Mouse (Mus musculus): ENCODE results near the gene Arhgap42. TPM values are rescaled to one million over a fixed set of nuclear protein-coding genes. Genes with fewer than 3 reads are reported as not detected.

Gene Arhgap42
- polyA plus RNA-seq, 1 experiment from 2014 or later: 43.0 TPM

DNA sequence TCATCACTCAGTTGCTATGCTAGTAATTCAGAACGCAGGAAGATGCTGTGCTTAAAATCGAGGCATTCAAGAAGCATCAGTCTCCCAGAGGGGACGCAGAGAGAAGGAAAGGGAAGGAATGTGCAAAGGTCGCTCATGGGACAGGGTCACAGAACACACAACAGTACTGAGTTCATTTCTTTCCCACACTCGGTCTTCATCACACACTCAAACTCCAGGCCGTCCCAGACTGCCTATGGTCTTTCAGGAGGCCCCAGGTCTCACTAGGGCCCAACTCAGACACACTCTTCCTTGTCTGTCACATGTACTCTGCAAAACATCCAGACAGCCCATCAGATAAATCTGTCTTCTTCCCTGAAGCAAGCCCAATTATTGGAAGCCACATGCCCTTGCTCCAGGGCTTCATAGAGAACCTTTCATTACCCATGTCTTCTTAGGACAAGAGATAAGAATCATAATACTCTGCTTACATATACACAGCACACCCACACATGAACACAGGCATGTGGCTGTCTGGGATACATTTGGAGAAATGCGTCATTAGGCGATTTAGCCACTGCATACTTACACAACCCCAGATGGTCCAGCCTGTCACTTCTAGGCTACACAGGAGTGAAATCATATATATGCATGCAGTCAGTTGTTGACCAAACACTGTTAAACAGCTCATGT, 39.6 kb downstream of the Arhgap42 start:
- 58% methylated on average over 8 of the region's 8 CpGs for WGBS

DNA sequence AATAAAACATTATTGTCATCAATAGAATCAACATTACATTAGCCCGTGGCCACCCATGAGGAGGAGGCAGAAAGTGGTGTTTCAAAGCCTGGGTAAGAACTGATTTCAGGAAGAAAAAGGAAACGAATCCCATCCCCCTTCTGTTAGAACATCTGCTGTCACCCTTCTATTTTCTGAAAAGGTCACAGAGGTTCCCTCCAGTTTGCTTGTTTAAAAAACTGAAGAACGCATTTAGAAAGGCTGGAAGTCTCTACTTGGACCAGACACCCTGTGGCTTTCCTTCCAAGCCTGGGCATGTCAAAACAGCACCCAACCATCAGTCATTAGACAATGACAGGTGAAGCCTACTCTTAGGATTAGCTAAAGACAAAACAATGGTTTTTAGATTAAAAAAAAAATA, 40.3 kb downstream of the Arhgap42 start:
- DNase-seq (ENCODE audit: low spot score) (no peak), ATAC-seq (ENCODE audit: insufficient number of reproducible peaks, low FRiP score, low TSS enrichment, low read depth) (no peak)
- WGBS: 36% methylated on average over 3 of the region's 3 CpGs
- no peak overlapping the region for H3K9ac ChIP-seq (ENCODE audit: low read length)
- H3K36me3 ChIP-seq (ENCODE audit: control insufficient read depth, insufficient read depth, low read length): no peaks in the 10 kb centered on the region
- H3K4me3 ChIP-seq (ENCODE audit: low read depth, low read length): no peak overlapping the region
- no peaks in the 10 kb centered on the region for H3K27me3 ChIP-seq (ENCODE audit: control insufficient read depth, insufficient read depth, low read length)
- no peaks in the 10 kb centered on the region for H3K9me3 ChIP-seq (ENCODE audit: control insufficient read depth, low read length)
- no peak overlapping the region for H3K27ac ChIP-seq (replicated peaks; ENCODE audit: low read depth, low read length)
- H3K4me1 ChIP-seq (ENCODE audit: control insufficient read depth, insufficient read depth, low read length): peaks cover 2% of the 10 kb centered on the region; the same call in 1 of the 2 replicates
- H3K4me2 ChIP-seq (ENCODE audit: low read depth, severe bottlenecking): no peak overlapping the region

More for the DNA sequence above, 39.6 kb downstream of the Arhgap42 start:
- no peaks in the 10 kb centered on the region for H3K36me3 ChIP-seq (ENCODE audit: control insufficient read depth, insufficient read depth, low read length)
- H3K4me2 ChIP-seq (ENCODE audit: low read depth, severe bottlenecking): no peak overlapping the region
- H3K27me3 ChIP-seq (ENCODE audit: control insufficient read depth, insufficient read depth, low read length): no peaks in the 10 kb centered on the region
- H3K4me3 ChIP-seq (ENCODE audit: low read depth, low read length): no peak overlapping the region
- no peak for DNase-seq (ENCODE audit: low spot score)
- H3K4me1 ChIP-seq (ENCODE audit: control insufficient read depth, insufficient read depth, low read length): peaks cover 2% of the 10 kb centered on the region; the same call in 1 of the 2 replicates
- H3K27ac ChIP-seq (replicated peaks; ENCODE audit: low read depth, low read length): no peak overlapping the region
- no peak for ATAC-seq (ENCODE audit: insufficient number of reproducible peaks, low FRiP score, low TSS enrichment, low read depth)
- H3K9me3 ChIP-seq (ENCODE audit: control insufficient read depth, low read length): no peaks in the 10 kb centered on the region
- H3K9ac ChIP-seq (ENCODE audit: low read length): no peak overlapping the region

DNA sequence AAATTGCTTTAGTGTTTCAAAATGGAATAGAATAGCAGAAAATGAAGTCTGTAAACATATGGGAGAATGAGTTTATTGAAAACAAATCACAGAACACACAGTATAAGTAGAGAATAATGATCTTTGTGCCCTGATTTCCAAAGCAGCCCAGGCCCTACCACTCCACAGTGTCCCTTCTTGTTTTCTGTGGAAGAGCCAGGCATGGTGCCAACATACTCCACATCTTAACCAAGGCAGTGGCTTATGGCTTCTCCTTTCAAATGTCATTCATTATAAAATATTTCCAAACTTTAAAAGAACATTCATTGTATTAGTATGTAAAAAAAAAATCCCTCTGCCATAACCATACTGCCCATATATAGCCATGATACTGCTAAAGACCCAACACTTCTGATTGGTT, 42.9 kb downstream of the Arhgap42 start:
- H3K27me3 ChIP-seq (ENCODE audit: control insufficient read depth, insufficient read depth, low read length): no peaks in the 10 kb centered on the region
- H3K4me1 ChIP-seq (ENCODE audit: control insufficient read depth, insufficient read depth, low read length): peaks cover 2% of the 10 kb centered on the region; the same call in 1 of the 2 replicates
- no peak overlapping the region for H3K9ac ChIP-seq (ENCODE audit: low read length)
- H3K9me3 ChIP-seq (ENCODE audit: control insufficient read depth, low read length): no peaks in the 10 kb centered on the region
- no peak overlapping the region for H3K4me3 ChIP-seq (ENCODE audit: low read depth, low read length)
- H3K4me2 ChIP-seq (ENCODE audit: low read depth, severe bottlenecking): no peak overlapping the region
- H3K36me3 ChIP-seq (ENCODE audit: control insufficient read depth, insufficient read depth, low read length): no peaks in the 10 kb centered on the region
- H3K27ac ChIP-seq (replicated peaks; ENCODE audit: low read depth, low read length): no peak overlapping the region
- DNase-seq (ENCODE audit: low spot score) (no peak), ATAC-seq (ENCODE audit: insufficient number of reproducible peaks, low FRiP score, low TSS enrichment, low read depth) (no peak)

DNA sequence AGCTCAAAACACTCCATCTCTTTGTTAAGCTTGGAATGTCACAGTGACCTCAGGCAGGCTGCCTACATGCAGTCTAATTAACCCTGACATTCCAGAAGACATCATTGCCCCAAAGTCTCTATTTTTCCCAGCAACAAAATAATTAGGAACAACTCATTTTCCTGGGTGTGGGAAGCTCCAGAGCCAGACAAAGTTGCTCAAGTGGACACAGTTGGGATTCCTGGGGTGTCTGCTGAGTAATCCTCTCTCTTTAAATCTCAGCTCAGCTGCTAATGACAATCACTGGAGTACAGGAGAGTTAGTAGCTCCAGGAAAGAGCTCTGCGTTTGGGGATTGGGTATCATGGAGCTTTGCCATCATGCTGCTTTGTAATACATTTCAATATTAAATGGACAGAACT, 44.4 kb downstream of the Arhgap42 start:
- no peak overlapping the region for H3K27ac ChIP-seq (replicated peaks; ENCODE audit: low read depth, low read length)
- no peaks in the 10 kb centered on the region for H3K9me3 ChIP-seq (ENCODE audit: control insufficient read depth, low read length)
- no peak for ATAC-seq (ENCODE audit: insufficient number of reproducible peaks, low FRiP score, low TSS enrichment, low read depth)
- no peaks in the 10 kb centered on the region for H3K36me3 ChIP-seq (ENCODE audit: control insufficient read depth, insufficient read depth, low read length)
- no peak overlapping the region for H3K9ac ChIP-seq (ENCODE audit: low read length)
- H3K4me3 ChIP-seq (ENCODE audit: low read depth, low read length): no peak overlapping the region
- WGBS: 88% methylated on average over 1 of the region's 1 CpGs
- H3K4me1 ChIP-seq (ENCODE audit: control insufficient read depth, insufficient read depth, low read length): peaks cover 2% of the 10 kb centered on the region; the same call in 1 of the 2 replicates
- H3K27me3 ChIP-seq (ENCODE audit: control insufficient read depth, insufficient read depth, low read length): no peaks in the 10 kb centered on the region
- no peak for DNase-seq (ENCODE audit: low spot score)
- no peak overlapping the region for H3K4me2 ChIP-seq (ENCODE audit: low read depth, severe bottlenecking)

DNA sequence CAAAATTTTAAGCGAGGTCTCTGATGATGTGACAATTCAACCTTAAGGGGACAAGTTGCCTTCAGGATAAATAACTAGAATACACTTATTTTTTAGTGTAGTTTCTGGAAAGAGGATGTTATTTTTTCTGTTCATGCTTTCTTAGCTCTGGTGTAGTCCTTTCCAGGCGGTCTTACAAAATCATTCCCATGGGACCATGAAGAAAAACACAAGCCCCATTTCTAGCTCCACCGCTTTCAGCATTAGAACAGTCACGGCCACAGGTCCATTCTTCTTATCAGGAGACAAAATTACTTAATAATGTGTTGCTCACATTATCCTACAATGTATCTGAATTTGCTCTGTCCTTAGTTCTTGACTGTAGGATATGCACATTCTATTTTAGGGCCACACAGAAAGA, 46.2 kb downstream of the Arhgap42 start:
- no peak overlapping the region for H3K4me3 ChIP-seq (ENCODE audit: low read depth, low read length)
- WGBS: 88% methylated on average over 4 of the region's 4 CpGs
- no peak overlapping the region for H3K9ac ChIP-seq (ENCODE audit: low read length)
- H3K27ac ChIP-seq (replicated peaks; ENCODE audit: low read depth, low read length): no peak overlapping the region
- H3K27me3 ChIP-seq (ENCODE audit: control insufficient read depth, insufficient read depth, low read length): no peaks in the 10 kb centered on the region
- no peak for ATAC-seq (ENCODE audit: insufficient number of reproducible peaks, low FRiP score, low TSS enrichment, low read depth)
- no peaks in the 10 kb centered on the region for H3K9me3 ChIP-seq (ENCODE audit: control insufficient read depth, low read length)
- DNase-seq (ENCODE audit: low spot score): no peak
- no peaks in the 10 kb centered on the region for H3K4me1 ChIP-seq (ENCODE audit: control insufficient read depth, insufficient read depth, low read length)
- H3K4me2 ChIP-seq (ENCODE audit: low read depth, severe bottlenecking): no peak overlapping the region
- no peaks in the 10 kb centered on the region for H3K36me3 ChIP-seq (ENCODE audit: control insufficient read depth, insufficient read depth, low read length)

DNA sequence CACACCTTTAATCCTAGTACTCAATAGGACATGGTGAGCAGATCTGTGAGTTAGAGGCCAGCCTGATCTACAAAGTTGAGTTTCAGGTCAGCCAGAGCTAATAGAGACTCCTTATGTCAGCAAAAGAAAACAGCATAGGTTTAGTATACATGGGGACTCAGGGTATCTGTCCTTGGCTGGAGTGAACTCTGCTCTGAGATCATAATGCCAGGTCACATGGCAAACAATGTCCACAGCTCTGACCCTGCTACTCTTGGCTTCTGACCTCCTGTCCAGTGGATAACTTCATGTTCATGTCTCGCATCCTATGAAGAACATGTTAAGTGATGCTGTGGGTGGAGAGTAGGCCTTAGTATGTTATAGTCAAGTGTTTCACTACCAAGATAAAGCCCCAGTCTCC, 48.1 kb downstream of the Arhgap42 start:
- no peak overlapping the region for H3K9ac ChIP-seq (ENCODE audit: low read length)
- H3K27ac ChIP-seq (replicated peaks; ENCODE audit: low read depth, low read length): no peak overlapping the region
- ATAC-seq (ENCODE audit: insufficient number of reproducible peaks, low FRiP score, low TSS enrichment, low read depth): no peak
- DNase-seq (ENCODE audit: low spot score): no peak
- no peak overlapping the region for H3K4me3 ChIP-seq (ENCODE audit: low read depth, low read length)
- no peaks in the 10 kb centered on the region for H3K4me1 ChIP-seq (ENCODE audit: control insufficient read depth, insufficient read depth, low read length)
- no peak overlapping the region for H3K4me2 ChIP-seq (ENCODE audit: low read depth, severe bottlenecking)
- no peaks in the 10 kb centered on the region for H3K27me3 ChIP-seq (ENCODE audit: control insufficient read depth, insufficient read depth, low read length)
- no peaks in the 10 kb centered on the region for H3K9me3 ChIP-seq (ENCODE audit: control insufficient read depth, low read length)
- H3K36me3 ChIP-seq (ENCODE audit: control insufficient read depth, insufficient read depth, low read length): no peaks in the 10 kb centered on the region
- 100% methylated on average over 1 of the region's 1 CpGs for WGBS

DNA sequence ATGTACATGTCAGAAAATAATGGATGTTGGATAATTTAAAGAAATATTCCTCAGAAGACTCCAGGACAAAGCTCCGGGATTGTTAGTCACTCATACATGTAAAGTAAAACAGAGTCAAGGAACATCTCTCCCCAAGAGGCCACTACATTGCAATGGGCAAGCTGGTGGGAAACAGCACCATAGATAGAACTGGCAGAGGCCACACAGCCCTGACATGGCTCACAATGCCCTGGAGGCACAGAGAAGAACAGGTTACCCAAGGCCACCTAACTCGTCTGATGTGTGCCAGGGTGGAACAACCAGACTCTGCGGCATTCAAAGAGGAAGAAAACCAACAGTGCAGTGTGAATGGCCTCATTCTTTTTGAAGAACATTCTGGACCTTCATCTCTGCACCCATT, 50.7 kb downstream of the Arhgap42 start:
- Histone ChIP-seq H3K27me3 (ENCODE audit: control insufficient read depth, insufficient read depth, low read length) (no peaks in the 10 kb centered on the region), H3K4me1 (ENCODE audit: control insufficient read depth, insufficient read depth, low read length) (no peaks in the 10 kb centered on the region), H3K9me3 (ENCODE audit: control insufficient read depth, low read length) (no peaks in the 10 kb centered on the region), H3K4me2 (ENCODE audit: low read depth, severe bottlenecking) (no peak overlapping the region), H3K36me3 (ENCODE audit: control insufficient read depth, insufficient read depth, low read length) (no peaks in the 10 kb centered on the region), H3K4me3 (ENCODE audit: low read depth, low read length) (no peak overlapping the region), H3K27ac (replicated peaks; ENCODE audit: low read depth, low read length) (no peak overlapping the region), H3K9ac (ENCODE audit: low read length) (no peak overlapping the region)
- WGBS: 77% methylated on average over 3 of the region's 3 CpGs
- DNase-seq (ENCODE audit: low spot score) (no peak), ATAC-seq (ENCODE audit: insufficient number of reproducible peaks, low FRiP score, low TSS enrichment, low read depth) (no peak)

DNA sequence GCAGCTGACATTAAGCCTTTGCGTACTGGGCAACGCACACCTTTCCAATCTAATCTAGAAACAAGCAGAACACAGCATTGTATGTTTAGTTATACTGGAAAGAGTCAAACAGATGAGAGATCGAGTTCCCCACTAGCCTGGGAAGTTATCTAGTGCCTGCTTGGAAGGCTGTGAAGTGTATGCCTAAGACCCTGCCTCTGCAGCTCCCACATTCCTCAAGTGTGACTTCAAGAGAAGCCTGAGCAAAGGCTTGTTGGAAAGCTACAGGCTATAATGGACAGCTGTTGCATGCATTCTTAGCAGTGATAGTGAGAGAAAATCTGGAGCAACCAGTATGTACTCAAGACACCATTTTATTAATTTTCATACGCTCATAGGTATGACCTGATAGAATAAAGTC, 61.2 kb downstream of the Arhgap42 start:
- ATAC-seq (ENCODE audit: insufficient number of reproducible peaks, low FRiP score, low TSS enrichment, low read depth): no peak
- Histone ChIP-seq H3K4me2 (ENCODE audit: low read depth, severe bottlenecking) (no peak overlapping the region), H3K9ac (ENCODE audit: low read length) (no peak overlapping the region), H3K9me3 (ENCODE audit: control insufficient read depth, low read length) (no peaks in the 10 kb centered on the region), H3K27me3 (ENCODE audit: control insufficient read depth, insufficient read depth, low read length) (no peaks in the 10 kb centered on the region), H3K4me1 (ENCODE audit: control insufficient read depth, insufficient read depth, low read length) (no peaks in the 10 kb centered on the region), H3K4me3 (ENCODE audit: low read depth, low read length) (no peak overlapping the region), H3K27ac (replicated peaks; ENCODE audit: low read depth, low read length) (no peak overlapping the region), H3K36me3 (ENCODE audit: control insufficient read depth, insufficient read depth, low read length) (no peaks in the 10 kb centered on the region)
- 90% methylated on average over 4 of the region's 4 CpGs for WGBS
- no peak for DNase-seq (ENCODE audit: low spot score)

DNA sequence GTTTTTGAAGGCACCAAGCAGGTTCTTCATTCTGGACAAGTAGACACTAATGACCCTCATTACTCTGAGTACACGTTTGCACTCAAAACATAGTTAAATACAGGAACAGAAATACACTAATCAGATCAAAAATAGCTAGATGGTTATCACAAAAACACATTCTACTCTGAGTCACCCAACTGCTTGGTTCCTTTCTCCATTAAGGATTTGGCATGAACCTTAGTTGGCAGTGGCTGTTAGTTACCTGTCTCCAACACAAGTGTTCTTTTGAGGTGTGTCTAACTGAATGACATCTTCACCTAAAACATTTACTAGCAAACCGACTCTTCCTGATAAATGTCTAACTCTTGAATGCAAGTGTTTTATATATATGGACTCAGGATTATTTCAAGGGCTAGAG, 64.0 kb downstream of the Arhgap42 start:
- H3K9ac ChIP-seq (ENCODE audit: low read length): no peak overlapping the region

More for the DNA sequence above, 64.0 kb downstream of the Arhgap42 start:
- Histone ChIP-seq H3K9me3 (ENCODE audit: control insufficient read depth, low read length) (no peaks in the 10 kb centered on the region), H3K4me2 (ENCODE audit: low read depth, severe bottlenecking) (no peak overlapping the region), H3K4me3 (ENCODE audit: low read depth, low read length) (no peak overlapping the region), H3K27me3 (ENCODE audit: control insufficient read depth, insufficient read depth, low read length) (no peaks in the 10 kb centered on the region), H3K27ac (replicated peaks; ENCODE audit: low read depth, low read length) (no peak overlapping the region), H3K4me1 (ENCODE audit: control insufficient read depth, insufficient read depth, low read length) (no peaks in the 10 kb centered on the region), H3K36me3 (ENCODE audit: control insufficient read depth, insufficient read depth, low read length) (no peaks in the 10 kb centered on the region)
- no peak for ATAC-seq (ENCODE audit: insufficient number of reproducible peaks, low FRiP score, low TSS enrichment, low read depth)
- 80% methylated on average over 2 of the region's 2 CpGs for WGBS
- no peak for DNase-seq (ENCODE audit: low spot score)
